In genomic region chr14:8243136-8243888, GRCm38 (mm10) we compare ENCODE assay signal across 14 mouse cellular contexts. TPM values are rescaled to one million over a fixed set of nuclear protein-coding genes. Genes with fewer than 3 reads are reported as not detected.
A peak's percentile ranks its signal among the peaks of the same experiment; 100 is the strongest.
DNase-seq lines count a peak whose midpoint lies in the region; ATAC-seq and TF ChIP-seq lines count a peak whose summit lies in the region.
"Had no signal": no experiment of that assay in that cellular context is flagged by ENCODE, and none has a peak within 500 bp of the region (broad histone marks: within the 10 kb centered on the region; RNA-seq: fewer than 3 reads in every experiment).

No protein-coding gene starts in this region.

- H3K36me3 ChIP-seq in kidney, embryonic 15.5 days: no peaks in the 10 kb centered on the region
- no peaks in the 10 kb centered on the region for H3K36me3 ChIP-seq in intestine, embryonic 15.5 days
- H3K36me3 ChIP-seq in liver, embryonic 14.5 days (replicated peaks; ENCODE audit: control insufficient read depth, insufficient read depth, low read depth): no peaks in the 10 kb centered on the region
- H3K36me3 ChIP-seq: hindbrain, embryonic 15.5 days; limb, embryonic 12.5 days had no signal

- ATAC-seq in kidney, embryonic 15.5 days (replicated peaks; ENCODE audit: low FRiP score): no peak
- peak; percentile 48 for ATAC-seq in intestine, embryonic 15.5 days
- no peak for ATAC-seq in liver, embryonic 14.5 days (ENCODE audit: insufficient read depth)

- H3K9ac ChIP-seq in kidney, embryonic 15.5 days: no peak overlapping the region
- H3K9ac ChIP-seq in intestine, embryonic 15.5 days: no peak overlapping the region
- no peak overlapping the region for H3K9ac ChIP-seq in liver, embryonic 14.5 days (replicated peaks)
- H3K9ac ChIP-seq: hindbrain, embryonic 15.5 days; limb, embryonic 12.5 days had no signal

- H3K27me3 ChIP-seq in kidney, embryonic 15.5 days: no peaks in the 10 kb centered on the region
- no peaks in the 10 kb centered on the region for H3K27me3 ChIP-seq in intestine, embryonic 15.5 days (replicated peaks)
- no peaks in the 10 kb centered on the region for H3K27me3 ChIP-seq in liver, embryonic 14.5 days (ENCODE audit: control insufficient read depth, insufficient read depth, low read length)
- H3K27me3 ChIP-seq: hindbrain, embryonic 15.5 days; limb, embryonic 12.5 days; Patski had no signal

- 79% methylated on average over 8 of the region's 8 CpGs for WGBS in kidney, embryonic 15.5 days
- 58% methylated on average over 8 of the region's 8 CpGs for WGBS in intestine, embryonic 15.5 days
- 55% methylated on average over 8 of the region's 8 CpGs for WGBS in liver, embryonic 14.5 days (ENCODE audit: insufficient replicate concordance)

- H3K9me3 ChIP-seq in kidney, embryonic 15.5 days (replicated peaks): no peaks in the 10 kb centered on the region
- H3K9me3 ChIP-seq in intestine, embryonic 15.5 days: no peaks in the 10 kb centered on the region
- H3K9me3 ChIP-seq in liver, embryonic 14.5 days (ENCODE audit: control insufficient read depth, low read length): no peaks in the 10 kb centered on the region
- H3K9me3 ChIP-seq: hindbrain, embryonic 15.5 days; limb, embryonic 12.5 days had no signal

- no peak for TF ChIP-seq EP300 in liver, embryonic 14.5 days (IDR thresholded peaks at IDR 0.05; ENCODE audit: low read depth)

- H3K4me2 ChIP-seq in kidney, embryonic 15.5 days: no peak overlapping the region
- no peak overlapping the region for H3K4me2 ChIP-seq in intestine, embryonic 15.5 days (replicated peaks)
- no peak overlapping the region for H3K4me2 ChIP-seq in liver, embryonic 14.5 days (ENCODE audit: low read depth)
- H3K4me2 ChIP-seq: hindbrain, embryonic 15.5 days; limb, embryonic 12.5 days had no signal

- DNase-seq in kidney, adult 18-20 months: peak; percentile 29
- DNase-seq in liver, embryonic 14.5 days (ENCODE audit: low read depth in 3 of 3, low spot score in 3 of 3): no peak
- DNase-seq in retina, embryonic 14.5 days (ENCODE audit: low spot score): peak; percentile 28
- DNase-seq in frontal cortex, postnatal 25 days (ENCODE audit: low spot score in 2 of 2): no peak
- no peak for DNase-seq in urinary bladder, postnatal 4 days (ENCODE audit: low spot score in 2 of 2)
- DNase-seq: adrenal gland, adult 2 months; thymus, postnatal 14 days had no signal

- no peaks in the 10 kb centered on the region for H3K4me1 ChIP-seq in kidney, embryonic 15.5 days
- H3K4me1 ChIP-seq in intestine, embryonic 15.5 days (replicated peaks): 0 out of 2 replicates have a peak, but pooled peaks cover 3% of the 10 kb centered on the region
- H3K4me1 ChIP-seq in liver, embryonic 14.5 days (replicated peaks; ENCODE audit: control insufficient read depth in 2 of 2, insufficient read depth in 2 of 2, low read length in 1 of 2): peaks cover 0 to 11% of the 10 kb centered on the region in 2 experiments; a peak in 2 of 4 replicates
- H3K4me1 ChIP-seq: hindbrain, embryonic 15.5 days; limb, embryonic 12.5 days had no signal

- H3K27ac ChIP-seq in kidney, embryonic 15.5 days: no peak overlapping the region
- H3K27ac ChIP-seq in intestine, embryonic 15.5 days: no peak overlapping the region
- peak overlapping the region; percentile 2 for H3K27ac ChIP-seq in liver, embryonic 14.5 days
- H3K27ac ChIP-seq: hindbrain, embryonic 15.5 days; limb, embryonic 12.5 days; macrophage had no signal

- no peak for TF ChIP-seq CTCF in liver, embryonic 14.5 days (IDR thresholded peaks at IDR 0.05; ENCODE audit: low read depth)

- no peak overlapping the region for H3K4me3 ChIP-seq in kidney, embryonic 15.5 days (replicated peaks)
- no peak overlapping the region for H3K4me3 ChIP-seq in intestine, embryonic 15.5 days (replicated peaks)
- H3K4me3 ChIP-seq in liver, embryonic 14.5 days (ENCODE audit: insufficient read depth in 1 of 2, low read depth in 2 of 2, low read length in 2 of 2): no peak overlapping the region
- H3K4me3 ChIP-seq: hindbrain, embryonic 15.5 days; limb, embryonic 12.5 days; myocyte had no signal

RNA-seq across cellular contexts. Expression of gene Acox2, which starts 15.8 kb away (rescaled TPM):
- polyA plus RNA-seq in kidney, embryonic 15.5 days (2015; fragmentation: Nextera tagmentation; extraction: Ambion mirVana): 0.94 and 1.1 TPM in 2 replicates
- 0.88 and 0.91 TPM in 2 replicates for polyA plus RNA-seq in intestine, embryonic 15.5 days (2015; fragmentation: Nextera tagmentation; extraction: Ambion mirVana)
- polyA plus RNA-seq in liver, embryonic 14.5 days (2012; rRNA removed): 18.3 and 22.7 TPM in 2 replicates
- 24.3 and 25.0 TPM in 2 replicates for polyA plus RNA-seq in liver, embryonic 14.5 days (2014; fragmentation: Nextera tagmentation; extraction: Ambion mirVana)
- polyA plus RNA-seq: limb, embryonic 12.5 days; macrophage had no signal

RNA-seq across cellular contexts. Expression of gene Kctd6, which starts 29.4 kb away (rescaled TPM):
- polyA plus RNA-seq in kidney, embryonic 15.5 days (2015; fragmentation: Nextera tagmentation; extraction: Ambion mirVana): 9.0 and 9.3 TPM in 2 replicates
- 11.2 and 12.4 TPM in 2 replicates for polyA plus RNA-seq in intestine, embryonic 15.5 days (2015; fragmentation: Nextera tagmentation; extraction: Ambion mirVana)
- polyA plus RNA-seq in liver, embryonic 14.5 days (2012; rRNA removed): 2.6 and 3.6 TPM in 2 replicates
- 3.4 and 6.5 TPM in 2 replicates for polyA plus RNA-seq in liver, embryonic 14.5 days (2014; fragmentation: Nextera tagmentation; extraction: Ambion mirVana)

Comparison
In these comparisons a context has a peak if more than half of its experiments do, and no peak if none do; other contexts are left out.
1. DNase-seq: peak in kidney, adult 18-20 months (single experiment) and retina, embryonic 14.5 days (single experiment); none in liver, embryonic 14.5 days (0 of 3), frontal cortex, postnatal 25 days (0 of 2) and urinary bladder, postnatal 4 days (0 of 2).